ENCODE assay signal across 34 mouse cellular contexts in genomic region chr17:25541768-25542167, GRCm38 (mm10). TPM values are rescaled to one million over a fixed set of nuclear protein-coding genes. Genes with fewer than 3 reads are reported as not detected.
"Had no signal": no experiment of that assay in that cellular context is flagged by ENCODE, and none has a peak within 500 bp of the region (broad histone marks: within the 10 kb centered on the region; RNA-seq: fewer than 3 reads in every experiment).

No protein-coding gene starts in this region.

- H3K27me3 ChIP-seq: intestine, embryonic 15.5 days; limb, embryonic 12.5 days; liver, embryonic 15.5 days had no signal

- H3K4me3 ChIP-seq: gastrocnemius, adult 2 months; heart, embryonic 10.5 days; heart, embryonic 12.5 days; hindbrain, embryonic 10.5 days; hindbrain, embryonic 12.5 days; intestine, embryonic 15.5 days; layer of hippocampus, adult 2 months; left cerebral cortex, adult 2 months; limb, embryonic 10.5 days; limb, embryonic 12.5 days; liver, embryonic 13.5 days; liver, embryonic 15.5 days had no signal

- H3K27ac ChIP-seq: gastrocnemius, adult 2 months; heart, embryonic 10.5 days; hindbrain, embryonic 10.5 days; hindbrain, embryonic 12.5 days; hindbrain, embryonic 14.5 days; intestine, embryonic 15.5 days; layer of hippocampus, adult 2 months; left cerebral cortex, adult 2 months; limb, embryonic 10.5 days; limb, embryonic 12.5 days; liver, embryonic 13.5 days; liver, embryonic 15.5 days had no signal

- H3K36me3 ChIP-seq: heart, embryonic 10.5 days; heart, embryonic 12.5 days; hindbrain, embryonic 10.5 days; hindbrain, embryonic 12.5 days; intestine, embryonic 15.5 days; limb, embryonic 10.5 days; limb, embryonic 12.5 days; liver, embryonic 13.5 days; liver, embryonic 15.5 days had no signal

- ATAC-seq: hindbrain, embryonic 16.5 days; inflammation-experienced regulatory T-cells, adult 6 months; intestine, embryonic 15.5 days; liver, postnatal 0 days had no signal

- H3K4me2 ChIP-seq: heart, embryonic 12.5 days; hindbrain, embryonic 12.5 days; hindbrain, embryonic 14.5 days; intestine, embryonic 15.5 days; limb, embryonic 12.5 days; liver, embryonic 11.5 days; liver, embryonic 13.5 days; liver, embryonic 15.5 days had no signal

- H3K9me3 ChIP-seq: heart, embryonic 10.5 days; heart, embryonic 12.5 days; hindbrain, embryonic 12.5 days; intestine, embryonic 15.5 days; limb, embryonic 10.5 days; limb, embryonic 12.5 days; liver, embryonic 13.5 days; liver, embryonic 15.5 days had no signal

- DNase-seq: gastrocnemius, adult 2 months; gastrocnemius, postnatal 10 days; gastrocnemius, postnatal 25 days; heart, adult 18-20 months; heart, postnatal 4 days; kidney, adult 11 months; kidney, adult 2 months; kidney, adult 9 months; kidney, postnatal 10 days; kidney, postnatal 25 days; kidney, postnatal 4 days; liver; liver, embryonic 13.5 days; liver, postnatal 0 days had no signal

- H3K9ac ChIP-seq: heart, embryonic 12.5 days; hindbrain, embryonic 12.5 days; hindbrain, embryonic 14.5 days; intestine, embryonic 15.5 days; limb, embryonic 12.5 days; liver, embryonic 13.5 days; liver, embryonic 15.5 days; liver, postnatal 0 days had no signal

- H3K4me1 ChIP-seq: liver, embryonic 13.5 days; liver, embryonic 15.5 days had no signal

RNA-seq across cellular contexts. Expression of gene Sox8, which starts 28.7 kb away (rescaled TPM):
- polyA plus RNA-seq: inflammation-experienced regulatory T-cells, adult 6 months; liver, postnatal 0 days had no signal

RNA-seq across cellular contexts. Expression of gene Sstr5, which starts 44.7 kb away (rescaled TPM):
- total RNA-seq: gastrocnemius, adult 2 months; gastrocnemius, postnatal 10 days; gastrocnemius, postnatal 25 days; gastrocnemius, postnatal 4 days; granulocyte monocyte progenitor cell, adult 5-6 weeks; heart, adult 18-20 months; heart, adult 8-10 months; heart, postnatal 10 days; heart, postnatal 25 days; heart, postnatal 4 days had no signal
- polyA plus RNA-seq: hindbrain, embryonic 12.5 days; inflammation-experienced regulatory T-cells, adult 6 months; kidney, adult 2 months; kidney, embryonic 16.5 days; liver, embryonic 11.5 days; liver, embryonic 13.5 days; liver, embryonic 15.5 days; liver, postnatal 0 days had no signal
